Mouse (Mus musculus): ENCODE results near the gene Sv2c. TPM values are rescaled to one million over a fixed set of nuclear protein-coding genes. Genes with fewer than 3 reads are reported as not detected.

The Sv2c gene
- polyA plus RNA-seq, 1 experiment from 2014 or later: 1.5 TPM

GRCm38 (mm10) chr13:95922626-95923025, 209.8 kb downstream of the Sv2c start:
- H3K27ac ChIP-seq: no peak overlapping the region
- H3K4me1 ChIP-seq: no peaks in the 10 kb centered on the region
- 88% methylated on average over 4 of the region's 4 CpGs for WGBS
- H3K36me3 ChIP-seq: no peaks in the 10 kb centered on the region
- H3K9me3 ChIP-seq: no peaks in the 10 kb centered on the region
- no peak overlapping the region for H3K4me3 ChIP-seq
- no peak overlapping the region for H3K4me2 ChIP-seq (replicated peaks)
- H3K27me3 ChIP-seq: no peaks in the 10 kb centered on the region
- H3K9ac ChIP-seq: no peak overlapping the region
- no peak for ATAC-seq (ENCODE audit: insufficient number of reproducible peaks, insufficient read depth, low FRiP score, low TSS enrichment)

DNA sequence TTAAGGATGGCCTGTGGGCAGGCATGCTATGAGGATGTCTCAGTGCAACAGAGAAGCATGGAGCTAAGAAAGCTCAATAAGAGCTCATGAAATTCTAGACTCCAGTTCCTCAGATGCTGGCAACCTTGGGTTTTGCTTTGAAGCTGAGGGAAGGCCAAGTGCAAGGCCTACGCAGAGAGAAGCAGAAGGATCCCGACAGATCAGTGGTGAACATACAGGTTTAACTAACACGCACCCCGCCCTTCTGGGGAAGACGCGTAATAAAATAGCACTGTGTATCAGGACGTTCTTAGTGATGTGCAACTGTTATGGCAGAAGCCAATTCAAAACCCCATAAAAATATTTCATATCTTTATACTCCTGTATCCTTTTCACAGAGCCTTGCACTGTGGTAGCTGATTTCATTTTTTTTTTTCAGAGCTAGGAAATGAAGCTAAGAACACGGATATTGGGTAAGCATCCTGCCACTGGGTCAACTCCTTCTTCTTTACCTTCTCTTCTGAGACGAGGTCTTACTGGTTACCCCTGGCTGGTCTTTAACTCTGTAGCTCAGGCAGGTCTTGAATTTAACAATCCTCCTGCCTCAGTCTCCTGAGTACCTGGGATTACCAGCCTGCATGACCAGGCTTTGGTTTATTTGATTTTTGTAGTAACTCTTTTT, 213.6 kb downstream of the Sv2c start:
- 88% methylated on average over 9 of the region's 9 CpGs for WGBS
- Histone ChIP-seq H3K9me3 (no peaks in the 10 kb centered on the region), H3K9ac (no peak overlapping the region), H3K4me2 (replicated peaks) (no peak overlapping the region), H3K4me1 (no peaks in the 10 kb centered on the region), H3K27ac (no peak overlapping the region), H3K27me3 (no peaks in the 10 kb centered on the region), H3K4me3 (no peak overlapping the region), H3K36me3 (no peaks in the 10 kb centered on the region)
- ATAC-seq (ENCODE audit: insufficient number of reproducible peaks, insufficient read depth, low FRiP score, low TSS enrichment): no peak

DNA sequence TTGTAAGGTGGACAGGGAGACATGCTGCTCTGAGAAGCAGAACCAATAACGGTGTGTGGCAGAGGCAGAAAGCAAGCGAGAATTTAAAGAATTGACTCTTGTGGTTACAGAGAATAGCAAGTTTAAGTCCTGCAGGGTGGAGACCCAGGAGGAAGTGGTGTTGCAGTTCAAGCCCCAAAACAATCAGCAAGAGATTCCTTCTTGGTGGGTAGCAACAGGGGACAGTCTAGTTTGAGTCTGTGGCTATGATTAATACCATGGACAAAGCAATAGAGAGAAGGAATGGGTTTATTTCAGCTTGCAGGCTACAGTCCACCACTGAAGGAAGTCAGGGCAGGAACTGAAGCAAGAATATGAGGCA, 219.4 kb downstream of the Sv2c start:
- no peaks in the 10 kb centered on the region for H3K27me3 ChIP-seq
- no peaks in the 10 kb centered on the region for H3K36me3 ChIP-seq
- H3K4me1 ChIP-seq: 0 out of 2 replicates have a peak, but pooled peaks cover 3% of the 10 kb centered on the region
- H3K4me2 ChIP-seq (replicated peaks): no peak overlapping the region
- no peak overlapping the region for H3K27ac ChIP-seq
- H3K4me3 ChIP-seq: no peak overlapping the region
- no peak overlapping the region for H3K9ac ChIP-seq
- no peak for ATAC-seq (ENCODE audit: insufficient number of reproducible peaks, insufficient read depth, low FRiP score, low TSS enrichment)
- WGBS: 74% methylated on average over 2 of the region's 2 CpGs
- no peaks in the 10 kb centered on the region for H3K9me3 ChIP-seq

DNA sequence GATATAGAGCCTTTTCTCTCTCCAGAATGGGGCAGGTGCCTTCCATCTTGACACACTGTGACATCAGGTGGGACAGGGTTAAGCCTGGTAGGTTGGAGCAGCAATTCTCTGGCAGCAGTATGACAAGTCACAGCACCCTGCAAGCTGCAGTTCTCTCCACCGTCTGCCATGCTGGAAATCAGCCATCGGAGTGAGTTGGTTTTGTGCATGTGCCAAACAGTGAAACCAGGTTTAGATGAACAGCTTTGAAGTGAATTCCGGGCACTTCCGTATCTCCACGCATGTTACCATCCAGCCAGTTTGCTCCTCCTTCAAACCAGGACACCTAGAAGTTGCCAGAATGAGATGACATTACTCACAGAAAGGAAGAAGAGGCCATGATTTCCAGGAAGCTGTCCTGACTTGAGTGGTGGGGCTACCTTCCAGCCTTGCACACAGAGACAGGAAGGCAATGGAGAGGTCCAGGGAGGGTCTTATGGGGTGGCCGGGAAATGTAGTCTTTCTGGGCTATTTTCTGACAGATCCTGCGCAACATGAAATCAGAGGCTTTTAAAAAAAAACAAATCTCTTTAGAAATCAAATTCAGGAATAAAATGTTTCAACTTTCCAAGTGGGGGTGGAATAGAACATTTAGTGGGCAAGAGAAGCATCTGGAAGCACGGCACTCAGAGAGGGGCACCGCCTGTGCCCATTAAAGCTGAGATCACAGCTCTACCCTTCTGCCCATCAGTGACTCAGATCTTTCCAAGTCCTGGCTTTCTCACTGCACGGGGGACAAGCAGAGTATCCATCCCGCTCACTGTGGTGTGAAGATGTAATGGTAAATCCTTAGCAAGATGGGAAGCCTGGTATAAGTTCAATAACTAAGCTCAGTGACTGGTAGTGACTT, 220.0 kb downstream of the Sv2c start:
- H3K9me3 ChIP-seq: no peaks in the 10 kb centered on the region
- WGBS: 85% methylated on average over 11 of the region's 11 CpGs
- H3K4me2 ChIP-seq (replicated peaks): no peak overlapping the region

DNA sequence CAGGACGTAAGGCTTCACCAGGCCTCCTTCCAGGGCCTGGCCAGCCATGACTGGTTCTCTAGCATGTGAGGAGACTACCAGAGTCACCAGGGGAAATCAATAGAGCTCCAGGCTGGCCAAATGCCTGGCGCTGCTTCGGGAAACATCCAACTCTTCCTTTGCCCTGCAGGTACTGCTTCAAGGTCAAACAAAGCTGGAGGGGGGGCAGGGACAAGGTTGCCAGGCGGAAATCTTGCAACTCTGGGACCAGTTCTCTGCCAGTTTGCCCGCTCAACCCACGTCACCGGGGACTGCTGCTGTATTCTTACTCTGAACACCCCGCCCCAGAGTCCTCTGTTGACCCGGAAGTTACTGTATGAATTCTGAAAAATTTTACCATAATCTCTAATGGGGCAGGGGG, 222.1 kb downstream of the Sv2c start:
- WGBS: 69% methylated on average over 9 of the region's 9 CpGs
- Histone ChIP-seq H3K9ac (no peak overlapping the region), H3K4me1 (0 out of 2 replicates have a peak, but pooled peaks cover 3% of the 10 kb centered on the region), H3K4me2 (replicated peaks) (no peak overlapping the region), H3K27me3 (no peaks in the 10 kb centered on the region), H3K36me3 (no peaks in the 10 kb centered on the region), H3K4me3 (no peak overlapping the region), H3K27ac (no peak overlapping the region), H3K9me3 (no peaks in the 10 kb centered on the region)
- ATAC-seq (ENCODE audit: insufficient number of reproducible peaks, insufficient read depth, low FRiP score, low TSS enrichment): no peak

More for the DNA sequence above, 220.0 kb downstream of the Sv2c start:
- no peaks in the 10 kb centered on the region for H3K27me3 ChIP-seq
- no peak overlapping the region for H3K4me3 ChIP-seq
- no peaks in the 10 kb centered on the region for H3K36me3 ChIP-seq
- no peak for ATAC-seq (ENCODE audit: insufficient number of reproducible peaks, insufficient read depth, low FRiP score, low TSS enrichment)
- H3K9ac ChIP-seq: no peak overlapping the region
- H3K4me1 ChIP-seq: 0 out of 2 replicates have a peak, but pooled peaks cover 3% of the 10 kb centered on the region
- no peak overlapping the region for H3K27ac ChIP-seq

DNA sequence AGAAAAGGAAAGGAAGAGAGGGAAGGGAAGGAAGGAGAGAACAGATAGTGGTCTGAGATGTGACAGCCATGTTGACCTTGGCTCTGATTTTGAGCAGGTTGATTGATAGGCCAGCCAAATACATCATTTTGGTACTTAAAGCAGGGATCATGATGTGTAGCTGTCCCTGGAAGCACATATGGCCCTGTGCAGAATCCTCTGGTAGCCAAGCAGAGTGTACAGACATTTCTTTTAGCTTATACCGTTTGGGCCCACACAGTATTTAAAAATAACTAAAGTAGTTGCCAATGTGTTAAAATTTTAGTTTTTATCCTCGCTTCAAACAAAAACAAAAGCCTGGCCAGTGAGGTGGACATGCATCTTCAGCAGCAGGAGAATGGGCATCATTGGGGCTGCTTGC, 223.1 kb downstream of the Sv2c start:
- Histone ChIP-seq H3K4me2 (replicated peaks) (no peak overlapping the region), H3K9ac (no peak overlapping the region), H3K27me3 (no peaks in the 10 kb centered on the region), H3K4me1 (0 out of 2 replicates have a peak, but pooled peaks cover 3% of the 10 kb centered on the region), H3K27ac (no peak overlapping the region), H3K4me3 (no peak overlapping the region), H3K9me3 (no peaks in the 10 kb centered on the region), H3K36me3 (no peaks in the 10 kb centered on the region)
- no peak for ATAC-seq (ENCODE audit: insufficient number of reproducible peaks, insufficient read depth, low FRiP score, low TSS enrichment)
- 85% methylated on average over 2 of the region's 2 CpGs for WGBS

Other genes starting within 250 kb of the Sv2c start
- 13.9 and 16.6 TPM in 2 replicates for gene Iqgap2, start 240.7 kb downstream of the Sv2c start, polyA plus RNA-seq (2016; fragmentation: Nextera tagmentation; extraction: Ambion mirVana)
- 28.2 and 32.0 TPM in 2 replicates for gene Gm20075, start 51.2 kb downstream of the Sv2c start, polyA plus RNA-seq (2016; fragmentation: Nextera tagmentation; extraction: Ambion mirVana)
- not detected in 2 replicates for gene Gm17190, start 50.5 kb downstream of the Sv2c start, polyA plus RNA-seq (2016; fragmentation: Nextera tagmentation; extraction: Ambion mirVana)